Mouse (Mus musculus): ENCODE measurements at regions not wholly inside any gene's neighbourhood (a gene's known extent, or its start where the extent isn't known, plus 50 kb on each side); places are given as distances from the start of the nearest gene placed in this dataset.

DNA sequence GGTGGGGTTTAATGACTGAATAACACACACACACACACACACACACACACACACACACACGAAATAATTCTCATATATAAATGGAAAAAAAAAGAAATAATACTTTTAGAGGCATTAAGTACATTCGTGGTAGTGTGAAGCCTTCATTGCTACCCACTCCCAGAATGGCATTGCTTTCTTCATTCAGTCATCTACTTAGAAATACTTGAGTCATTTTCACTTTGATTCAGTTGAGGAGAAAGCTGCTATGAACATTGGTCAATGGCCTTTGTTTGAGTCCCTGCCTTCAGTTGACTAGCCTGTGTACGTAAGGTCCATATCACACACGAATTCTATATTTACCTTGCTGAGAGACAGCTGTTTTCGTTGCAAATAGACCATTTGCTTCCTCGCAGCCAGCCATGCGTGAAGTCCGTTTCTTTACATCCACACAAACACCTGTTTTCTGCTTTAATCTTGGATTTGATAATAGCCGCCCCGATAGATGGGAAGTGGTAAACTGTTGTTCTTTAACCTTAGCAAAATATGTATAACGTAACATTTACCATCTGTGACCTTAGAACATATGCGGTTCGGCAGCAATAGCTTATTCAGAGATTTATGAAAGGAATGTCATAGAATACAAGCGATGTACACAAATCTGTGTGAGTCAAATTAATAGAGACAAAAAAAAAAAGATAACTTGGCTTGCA lies 72.3 kb upstream of the Cpm start:
- Histone ChIP-seq H3K9ac (ENCODE audit: low read depth, low read length) (no peak overlapping the region), H3K36me3 (ENCODE audit: control insufficient read depth, insufficient read depth, low read length) (no peaks in the 10 kb centered on the region), H3K27me3 (ENCODE audit: control insufficient read depth, insufficient read depth, low read length) (no peaks in the 10 kb centered on the region), H3K4me1 (ENCODE audit: control insufficient read depth, insufficient read depth, low read length) (peaks cover 7% of the 10 kb centered on the region), H3K9me3 (ENCODE audit: control insufficient read depth, low read length) (no peaks in the 10 kb centered on the region), H3K27ac (ENCODE audit: low read depth, low read length) (no peak overlapping the region), H3K4me2 (replicated peaks; ENCODE audit: low read depth, low read length) (no peak overlapping the region), H3K4me3 (ENCODE audit: low read length) (no peak overlapping the region)
- no peak for ATAC-seq (ENCODE audit: low FRiP score, low TSS enrichment)
- 62% methylated on average over 14 of the region's 14 CpGs for WGBS

DNA sequence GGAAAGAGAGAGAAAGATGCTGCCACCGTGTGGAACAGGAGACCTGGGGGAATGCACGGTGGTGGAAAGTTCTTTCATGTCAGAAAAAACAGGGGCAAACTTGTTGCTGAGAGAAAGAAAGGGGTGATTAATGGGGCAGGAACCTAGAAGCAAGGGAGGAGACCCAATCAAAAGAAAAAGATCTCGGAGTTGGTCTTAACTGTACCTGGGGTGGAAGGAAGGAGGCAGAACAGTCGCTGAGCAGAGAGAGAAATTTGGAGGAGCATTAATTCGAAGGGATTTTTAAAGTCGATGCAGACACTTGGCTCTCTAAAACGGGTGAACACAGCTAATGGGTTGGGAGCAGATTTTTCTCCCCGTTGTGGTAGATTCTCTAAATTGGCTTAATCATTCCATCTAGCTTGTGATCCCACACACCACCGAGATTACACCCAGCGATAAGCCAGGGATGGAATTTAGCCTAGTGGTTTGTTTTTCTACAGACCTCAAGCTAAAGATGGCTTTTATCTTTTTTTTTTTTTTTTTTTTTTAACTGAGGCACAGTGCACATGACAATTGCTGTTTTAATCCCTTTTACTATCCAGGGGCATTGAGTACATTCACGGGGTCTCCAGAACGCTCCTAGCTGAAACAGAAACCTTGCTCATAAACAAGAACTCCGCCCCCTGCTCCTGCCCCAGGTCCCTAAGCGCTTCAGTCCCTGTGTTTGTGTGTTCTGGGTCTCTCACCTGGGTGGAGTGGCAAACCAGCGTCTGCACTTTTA lies 73.1 kb upstream of the Cpm start:
- peaks cover 10% of the 10 kb centered on the region for H3K4me1 ChIP-seq (ENCODE audit: control insufficient read depth, insufficient read depth, low read length)
- H3K4me3 ChIP-seq (ENCODE audit: low read length) = no peak overlapping the region
- ATAC-seq (ENCODE audit: low FRiP score, low TSS enrichment) = no peak
- peak overlapping the region; percentile 15; the same call in 1 of the 2 replicates for H3K4me2 ChIP-seq (replicated peaks; ENCODE audit: low read depth, low read length)
- H3K9me3 ChIP-seq (ENCODE audit: control insufficient read depth, low read length) = peaks cover 3% of the 10 kb centered on the region; the same call in 1 of the 2 replicates
- no peak overlapping the region for H3K27ac ChIP-seq (ENCODE audit: low read depth, low read length)
- no peaks in the 10 kb centered on the region for H3K36me3 ChIP-seq (ENCODE audit: control insufficient read depth, insufficient read depth, low read length)
- H3K27me3 ChIP-seq (ENCODE audit: control insufficient read depth, insufficient read depth, low read length) = no peaks in the 10 kb centered on the region
- no peak overlapping the region for H3K9ac ChIP-seq (ENCODE audit: low read depth, low read length)
- 27% methylated on average over 15 of the region's 15 CpGs for WGBS

DNA sequence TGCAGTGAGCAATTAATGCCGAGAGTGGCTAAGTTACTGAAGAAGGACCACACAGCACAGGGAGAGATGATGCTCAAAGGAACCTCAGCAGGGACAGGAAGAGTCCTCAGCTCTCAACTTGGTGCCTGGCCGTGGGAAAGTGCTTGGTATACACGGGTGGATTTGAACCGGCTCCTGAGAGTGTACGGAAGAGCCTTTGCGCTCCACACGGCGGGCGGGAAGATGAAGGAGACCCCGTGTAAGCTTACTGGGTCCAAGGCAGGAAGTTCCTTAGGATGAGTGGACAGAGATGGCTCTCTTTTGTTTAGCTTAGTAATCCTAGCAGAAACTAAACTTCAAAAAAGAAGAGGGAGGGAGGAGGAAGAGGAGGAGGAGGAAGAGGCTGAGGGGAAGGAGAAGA lies 73.8 kb upstream of the Cpm start:
- no peak overlapping the region for H3K4me3 ChIP-seq (ENCODE audit: low read length)
- H3K4me1 ChIP-seq (ENCODE audit: control insufficient read depth, insufficient read depth, low read length) = peaks cover 10% of the 10 kb centered on the region
- H3K27ac ChIP-seq (ENCODE audit: low read depth, low read length) = no peak overlapping the region
- H3K4me2 ChIP-seq (replicated peaks; ENCODE audit: low read depth, low read length) = no peak overlapping the region
- H3K27me3 ChIP-seq (ENCODE audit: control insufficient read depth, insufficient read depth, low read length) = no peaks in the 10 kb centered on the region
- no peaks in the 10 kb centered on the region for H3K36me3 ChIP-seq (ENCODE audit: control insufficient read depth, insufficient read depth, low read length)
- ATAC-seq (ENCODE audit: low FRiP score, low TSS enrichment) = no peak
- no peak overlapping the region for H3K9ac ChIP-seq (ENCODE audit: low read depth, low read length)
- H3K9me3 ChIP-seq (ENCODE audit: control insufficient read depth, low read length) = peaks cover 4% of the 10 kb centered on the region; the same call in 1 of the 2 replicates
- 84% methylated on average over 10 of the region's 10 CpGs for WGBS

DNA sequence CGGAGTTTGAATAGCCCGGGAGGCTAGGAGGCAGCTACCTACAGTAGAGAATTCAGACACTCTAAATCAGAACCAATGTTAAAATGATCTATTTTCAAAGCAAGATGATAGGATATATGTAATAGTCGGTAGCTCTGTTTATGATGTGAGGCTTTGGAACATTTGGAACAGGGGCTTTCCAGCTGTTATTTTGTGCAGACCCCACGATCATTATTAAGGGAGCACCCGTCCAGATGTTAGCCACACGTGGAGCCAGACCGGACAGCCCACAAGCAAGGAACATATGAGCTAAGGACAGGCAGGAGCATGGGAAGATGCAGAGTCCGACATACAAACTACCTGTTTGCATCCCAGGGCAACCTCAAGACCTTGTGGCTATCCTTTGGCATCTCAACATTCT lies 74.3 kb upstream of the Cpm start:
- no peak for ATAC-seq (ENCODE audit: low FRiP score, low TSS enrichment)

DNA sequence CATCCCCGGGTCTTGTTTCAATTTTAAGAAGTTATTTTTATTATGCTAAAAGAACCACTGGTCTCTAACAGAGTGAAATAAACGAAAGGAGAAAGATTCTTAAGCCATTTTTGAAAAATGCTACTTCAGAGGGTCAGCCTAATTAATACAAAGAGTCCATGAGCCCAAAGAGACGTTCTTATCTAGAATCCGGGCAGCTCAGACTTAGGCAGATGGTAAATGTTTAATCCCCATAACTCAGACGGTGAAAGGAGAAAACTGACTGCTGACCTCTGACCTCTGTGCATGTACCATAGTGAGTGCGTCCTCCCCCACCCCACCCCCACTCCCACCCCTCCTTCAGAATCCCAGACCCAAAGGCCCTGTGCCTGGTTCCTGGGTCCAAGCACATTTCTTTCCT lies 74.8 kb upstream of the Cpm start:
- Histone ChIP-seq H3K9ac (ENCODE audit: low read depth, low read length) (no peak overlapping the region), H3K4me1 (ENCODE audit: control insufficient read depth, insufficient read depth, low read length) (peaks cover 5% of the 10 kb centered on the region; the same call in 1 of the 2 replicates), H3K36me3 (ENCODE audit: control insufficient read depth, insufficient read depth, low read length) (no peaks in the 10 kb centered on the region), H3K27ac (ENCODE audit: low read depth, low read length) (no peak overlapping the region), H3K9me3 (ENCODE audit: control insufficient read depth, low read length) (peaks cover 4% of the 10 kb centered on the region; the same call in 1 of the 2 replicates), H3K27me3 (ENCODE audit: control insufficient read depth, insufficient read depth, low read length) (no peaks in the 10 kb centered on the region), H3K4me2 (replicated peaks; ENCODE audit: low read depth, low read length) (no peak overlapping the region), H3K4me3 (ENCODE audit: low read length) (no peak overlapping the region)
- WGBS = 39% methylated on average over 6 of the region's 6 CpGs
- no peak for ATAC-seq (ENCODE audit: low FRiP score, low TSS enrichment)

More for the DNA sequence above, 74.3 kb upstream of the Cpm start:
- Histone ChIP-seq H3K27me3 (ENCODE audit: control insufficient read depth, insufficient read depth, low read length) (no peaks in the 10 kb centered on the region), H3K36me3 (ENCODE audit: control insufficient read depth, insufficient read depth, low read length) (no peaks in the 10 kb centered on the region), H3K27ac (ENCODE audit: low read depth, low read length) (no peak overlapping the region), H3K4me3 (ENCODE audit: low read length) (no peak overlapping the region), H3K9ac (ENCODE audit: low read depth, low read length) (no peak overlapping the region), H3K4me1 (ENCODE audit: control insufficient read depth, insufficient read depth, low read length) (peaks cover 10% of the 10 kb centered on the region), H3K4me2 (replicated peaks; ENCODE audit: low read depth, low read length) (no peak overlapping the region), H3K9me3 (ENCODE audit: control insufficient read depth, low read length) (peaks cover 4% of the 10 kb centered on the region; the same call in 1 of the 2 replicates)
- WGBS = 86% methylated on average over 8 of the region's 8 CpGs

DNA sequence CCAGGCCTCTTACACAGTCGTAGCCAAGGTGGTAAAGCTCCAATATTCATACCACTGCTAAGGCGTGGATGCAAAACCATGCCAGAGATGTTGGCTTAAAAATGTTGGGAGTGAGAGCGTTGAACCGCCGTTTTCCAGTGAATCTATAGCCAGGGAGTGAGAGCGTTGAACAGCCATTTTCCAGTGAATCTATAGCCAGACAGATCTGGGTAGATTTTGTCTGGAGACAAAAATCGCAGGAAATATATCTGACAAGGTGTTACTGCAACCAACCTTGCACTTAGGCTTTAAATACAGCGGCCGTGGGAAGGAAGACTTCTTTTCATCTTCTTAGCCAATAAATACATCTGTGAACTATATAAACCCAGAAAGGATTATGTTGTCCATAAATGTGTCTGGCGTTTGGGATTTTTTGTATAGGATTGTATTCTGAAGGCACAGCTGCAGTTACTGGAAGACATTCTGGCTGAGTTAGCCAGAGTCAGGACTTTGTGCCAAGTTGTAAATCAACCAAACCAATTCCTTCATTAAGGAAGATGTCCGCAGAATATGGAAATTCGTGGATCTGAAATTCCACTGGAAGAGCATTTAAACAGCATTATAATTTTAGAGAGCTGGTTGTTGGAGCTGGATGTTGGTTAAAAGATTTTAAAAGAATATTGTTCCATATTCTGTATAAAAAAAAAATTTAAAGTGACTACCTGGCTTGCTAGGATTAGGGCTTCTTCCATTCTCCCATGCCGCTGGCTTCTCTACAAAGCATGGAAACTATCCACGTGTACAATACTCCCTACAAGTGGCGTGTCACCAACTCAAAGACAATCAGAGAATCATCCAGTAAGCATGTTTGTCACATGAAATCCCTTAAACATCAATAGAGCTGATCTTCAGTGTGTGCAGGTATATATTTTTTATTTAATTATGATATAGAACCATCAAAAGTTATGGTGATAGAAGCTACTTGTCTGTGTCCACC lies 75.8 kb upstream of the Cpm start:
- no peaks in the 10 kb centered on the region for H3K27me3 ChIP-seq (ENCODE audit: control insufficient read depth, insufficient read depth, low read length)
- H3K4me1 ChIP-seq (ENCODE audit: control insufficient read depth, insufficient read depth, low read length) = peaks cover 3% of the 10 kb centered on the region; the same call in 1 of the 2 replicates
- no peak overlapping the region for H3K4me2 ChIP-seq (replicated peaks; ENCODE audit: low read depth, low read length)
- no peak overlapping the region for H3K4me3 ChIP-seq (ENCODE audit: low read length)
- no peak for ATAC-seq (ENCODE audit: low FRiP score, low TSS enrichment)
- WGBS = 80% methylated on average over 15 of the region's 15 CpGs
- peaks cover 4% of the 10 kb centered on the region; the same call in 1 of the 2 replicates for H3K9me3 ChIP-seq (ENCODE audit: control insufficient read depth, low read length)
- no peaks in the 10 kb centered on the region for H3K36me3 ChIP-seq (ENCODE audit: control insufficient read depth, insufficient read depth, low read length)
- H3K27ac ChIP-seq (ENCODE audit: low read depth, low read length) = no peak overlapping the region
- H3K9ac ChIP-seq (ENCODE audit: low read depth, low read length) = no peak overlapping the region

DNA sequence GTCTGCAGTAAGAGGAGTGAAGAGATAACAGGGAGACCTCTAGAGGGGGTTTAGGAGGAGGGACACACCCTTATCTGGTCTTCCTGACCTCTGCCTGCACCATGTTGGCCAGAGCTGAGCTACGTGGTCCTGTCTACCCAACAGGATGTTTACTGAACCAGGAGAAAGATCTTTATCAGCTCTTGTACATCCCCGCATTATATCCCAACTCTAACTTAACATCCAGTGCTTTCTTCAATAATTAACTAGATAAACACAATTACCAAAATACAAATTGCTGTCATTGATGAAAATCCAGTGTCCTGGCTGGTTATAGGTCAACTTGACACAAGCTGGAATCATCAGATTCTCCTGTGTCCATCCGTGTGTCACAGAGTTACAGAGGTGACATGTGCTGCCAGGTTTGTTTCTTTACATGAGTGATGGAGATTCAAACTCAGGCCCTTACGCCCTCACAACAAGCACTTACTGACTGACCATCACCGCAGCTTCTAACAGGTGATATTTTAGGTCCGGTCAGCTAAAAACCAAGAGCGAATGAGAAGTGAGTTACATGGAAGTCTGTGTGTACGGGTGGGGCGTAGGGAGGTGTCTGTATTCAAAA lies 77.1 kb upstream of the Cpm start:
- ATAC-seq (ENCODE audit: low FRiP score, low TSS enrichment) = no peak
- Histone ChIP-seq H3K4me1 (ENCODE audit: control insufficient read depth, insufficient read depth, low read length) (peaks cover 3% of the 10 kb centered on the region; the same call in 1 of the 2 replicates), H3K9me3 (ENCODE audit: control insufficient read depth, low read length) (peaks cover 4% of the 10 kb centered on the region; the same call in 1 of the 2 replicates), H3K4me2 (replicated peaks; ENCODE audit: low read depth, low read length) (no peak overlapping the region), H3K27me3 (ENCODE audit: control insufficient read depth, insufficient read depth, low read length) (no peaks in the 10 kb centered on the region), H3K4me3 (ENCODE audit: low read length) (no peak overlapping the region), H3K27ac (ENCODE audit: low read depth, low read length) (no peak overlapping the region), H3K36me3 (ENCODE audit: control insufficient read depth, insufficient read depth, low read length) (no peaks in the 10 kb centered on the region), H3K9ac (ENCODE audit: low read depth, low read length) (no peak overlapping the region)
- WGBS = 87% methylated on average over 9 of the region's 9 CpGs

DNA sequence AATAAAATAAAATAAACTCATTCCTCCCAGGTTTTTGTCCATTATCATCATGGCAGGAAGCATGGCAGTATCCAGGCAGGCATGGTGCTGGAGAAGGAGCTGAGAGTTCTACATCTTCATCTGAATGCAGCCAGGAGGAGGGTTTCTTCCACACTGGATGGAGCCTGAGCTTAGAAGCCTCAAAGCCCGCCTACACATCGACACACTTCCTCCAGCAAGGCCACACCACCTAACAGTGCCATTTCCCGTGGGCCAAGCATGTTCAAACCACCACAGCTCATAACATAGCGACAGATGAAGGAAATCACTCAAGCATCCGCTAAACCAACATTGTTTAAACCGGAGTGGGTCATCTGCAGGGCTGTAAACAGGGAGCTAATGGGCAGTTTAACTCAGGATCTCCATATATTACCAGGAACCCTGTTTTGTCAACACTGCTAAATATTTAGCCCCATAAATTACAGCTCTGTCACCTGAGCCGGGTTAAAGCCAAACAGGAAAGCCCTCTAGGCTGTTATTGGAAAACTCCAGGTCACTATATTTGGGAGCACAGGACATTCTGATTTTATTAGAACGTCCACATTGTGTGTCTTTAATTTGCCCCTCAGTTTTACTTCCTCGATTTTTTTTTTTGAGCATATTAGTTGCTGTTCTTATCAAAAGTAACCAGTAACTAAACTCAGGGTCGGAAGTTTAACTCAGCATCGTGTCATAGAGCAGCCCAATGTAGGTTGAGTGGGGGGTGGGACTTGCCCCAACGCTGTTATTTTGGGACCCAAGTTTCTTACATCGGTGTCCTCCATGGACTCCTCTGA lies 77.9 kb upstream of the Cpm start:
- Histone ChIP-seq H3K27ac (ENCODE audit: low read depth, low read length) (no peak overlapping the region), H3K9me3 (ENCODE audit: control insufficient read depth, low read length) (peaks cover 4% of the 10 kb centered on the region; the same call in 1 of the 2 replicates), H3K4me3 (ENCODE audit: low read length) (no peak overlapping the region), H3K9ac (ENCODE audit: low read depth, low read length) (no peak overlapping the region), H3K27me3 (ENCODE audit: control insufficient read depth, insufficient read depth, low read length) (no peaks in the 10 kb centered on the region), H3K4me2 (replicated peaks; ENCODE audit: low read depth, low read length) (no peak overlapping the region), H3K4me1 (ENCODE audit: control insufficient read depth, insufficient read depth, low read length) (peaks cover 3% of the 10 kb centered on the region; the same call in 1 of the 2 replicates), H3K36me3 (ENCODE audit: control insufficient read depth, insufficient read depth, low read length) (no peaks in the 10 kb centered on the region)
- ATAC-seq (ENCODE audit: low FRiP score, low TSS enrichment) = no peak
- 70% methylated on average over 13 of the region's 13 CpGs for WGBS
